Comparison of ENCODE assay signal across 21 mouse cellular contexts in genomic region chr16:4904878-4905277, GRCm38 (mm10). TPM values are rescaled to one million over a fixed set of nuclear protein-coding genes. Genes with fewer than 3 reads are reported as not detected.
A peak's percentile ranks its signal among the peaks of the same experiment; 100 is the strongest.
DNase-seq lines count a peak whose midpoint lies in the region; ATAC-seq and TF ChIP-seq lines count a peak whose summit lies in the region.
"Had no signal": no experiment of that assay in that cellular context is flagged by ENCODE, and none has a peak within 500 bp of the region (broad histone marks: within the 10 kb centered on the region; RNA-seq: fewer than 3 reads in every experiment).

No protein-coding gene starts in this region.

- H3K9ac ChIP-seq in lung, postnatal 0 days (replicated peaks; ENCODE audit: low read depth), result no peak overlapping the region
- H3K9ac ChIP-seq in limb, embryonic 15.5 days, result no peak overlapping the region
- H3K9ac ChIP-seq in hindbrain, embryonic 11.5 days (ENCODE audit: low read depth, low read length), result no peak overlapping the region
- H3K9ac ChIP-seq: embryonic facial prominence, embryonic 15.5 days; heart, embryonic 15.5 days; hindbrain, embryonic 14.5 days had no signal

- 78% methylated on average over 3 of the region's 3 CpGs for WGBS in lung, postnatal 0 days
- WGBS in limb, embryonic 15.5 days, result 83% methylated on average over 3 of the region's 3 CpGs
- 91% methylated on average over 3 of the region's 3 CpGs for WGBS in hindbrain, embryonic 11.5 days

- H3K4me3 ChIP-seq in gastrocnemius, adult 2 months, result no peak overlapping the region
- no peak overlapping the region for H3K4me3 ChIP-seq in lung, postnatal 0 days (ENCODE audit: low read depth, low read length)
- H3K4me3 ChIP-seq in limb, embryonic 15.5 days, result no peak overlapping the region
- no peak overlapping the region for H3K4me3 ChIP-seq in hindbrain, embryonic 11.5 days (ENCODE audit: low read depth, low read length)
- H3K4me3 ChIP-seq: embryonic facial prominence, embryonic 15.5 days; erythroblast, embryonic 14.5 days; forebrain, embryonic 10.5 days; heart, adult 2 months; heart, embryonic 15.5 days had no signal

- peak overlapping the region; percentile 81 for H3K27ac ChIP-seq in gastrocnemius, adult 2 months
- peak overlapping the region; percentile 22 for H3K27ac ChIP-seq in lung, postnatal 0 days (ENCODE audit: low read length)
- 0 out of 2 replicates have a peak overlapping the region, but pooled peaks have one; percentile 1 for H3K27ac ChIP-seq in limb, embryonic 15.5 days
- no peak overlapping the region for H3K27ac ChIP-seq in hindbrain, embryonic 11.5 days (ENCODE audit: low read depth, low read length)
- H3K27ac ChIP-seq: embryonic facial prominence, embryonic 15.5 days; forebrain, embryonic 10.5 days; heart, adult 2 months; heart, embryonic 15.5 days; hindbrain, embryonic 14.5 days had no signal

- no peak for DNase-seq in gastrocnemius, adult 2 months
- DNase-seq in gastrocnemius, postnatal 36 days, result no peak
- no peak for DNase-seq in lung, postnatal 0 days (ENCODE audit: low spot score)
- DNase-seq in lung, postnatal 10 days, result no peak
- DNase-seq in hindbrain, embryonic 11.5 days (ENCODE audit: low spot score), result no peak
- no peak for DNase-seq in cerebellum, postnatal 36 days
- DNase-seq: adrenal gland, postnatal 14 days; cerebellum, adult 11-12 months; cerebellum, adult 9-10 months; cerebellum, postnatal 25 days; heart, adult 2 months; heart, postnatal 14 days had no signal

- H3K27me3 ChIP-seq in lung, postnatal 0 days (replicated peaks; ENCODE audit: insufficient read depth, low read length), result no peaks in the 10 kb centered on the region
- H3K27me3 ChIP-seq in limb, embryonic 15.5 days, result no peaks in the 10 kb centered on the region
- no peaks in the 10 kb centered on the region for H3K27me3 ChIP-seq in hindbrain, embryonic 11.5 days (ENCODE audit: control insufficient read depth, insufficient read depth, low read length)
- H3K27me3 ChIP-seq: embryonic facial prominence, embryonic 15.5 days; heart, embryonic 15.5 days had no signal

- intact Hi-C loops in gastrocnemius, adult 2 months (cut with DNase I), result no loop called here
- intact Hi-C loops in gastrocnemius, postnatal 36 days (cut with DNase I), result no loop called here

- H3K36me3 ChIP-seq in lung, postnatal 0 days (ENCODE audit: insufficient read depth, low read length), result no peaks in the 10 kb centered on the region
- H3K36me3 ChIP-seq in limb, embryonic 15.5 days, result peaks cover 20% of the 10 kb centered on the region
- no peaks in the 10 kb centered on the region for H3K36me3 ChIP-seq in hindbrain, embryonic 11.5 days (ENCODE audit: control insufficient read depth, insufficient read depth, low read length)

- 0 out of 2 replicates have a peak, but pooled peaks cover 3% of the 10 kb centered on the region for H3K4me1 ChIP-seq in lung, postnatal 0 days (ENCODE audit: insufficient read depth, low read depth, low read length)
- H3K4me1 ChIP-seq in limb, embryonic 15.5 days, result peaks cover 5% of the 10 kb centered on the region
- H3K4me1 ChIP-seq in hindbrain, embryonic 11.5 days (replicated peaks; ENCODE audit: control insufficient read depth, insufficient read depth, low read length), result no peaks in the 10 kb centered on the region

- H3K9me3 ChIP-seq in lung, postnatal 0 days (ENCODE audit: low read length), result no peaks in the 10 kb centered on the region
- no peaks in the 10 kb centered on the region for H3K9me3 ChIP-seq in limb, embryonic 15.5 days
- H3K9me3 ChIP-seq in hindbrain, embryonic 11.5 days (ENCODE audit: control insufficient read depth, low read length), result no peaks in the 10 kb centered on the region
- H3K9me3 ChIP-seq: embryonic facial prominence, embryonic 15.5 days; forebrain, embryonic 10.5 days; heart, embryonic 15.5 days had no signal

- no peak overlapping the region for H3K4me2 ChIP-seq in lung, postnatal 0 days (replicated peaks; ENCODE audit: low read depth, low read length)
- no peak overlapping the region for H3K4me2 ChIP-seq in limb, embryonic 15.5 days
- H3K4me2 ChIP-seq in hindbrain, embryonic 11.5 days (replicated peaks; ENCODE audit: low read depth, low read length), result no peak overlapping the region
- H3K4me2 ChIP-seq: embryonic facial prominence, embryonic 15.5 days; heart, embryonic 11.5 days; heart, embryonic 15.5 days; hindbrain, embryonic 14.5 days had no signal

- peak; percentile 8; the same call in 1 of the 2 replicates for ATAC-seq in lung, postnatal 0 days
- ATAC-seq in limb, embryonic 15.5 days (ENCODE audit: insufficient number of reproducible peaks, low FRiP score, low TSS enrichment, low read depth), result no peak
- no peak for ATAC-seq in hindbrain, embryonic 11.5 days (ENCODE audit: low FRiP score)
- ATAC-seq: activated CD4-positive, CD25-positive, alpha-beta regulatory T cell, adult 4 months; forebrain, embryonic 14.5 days had no signal

- no peak for TF ChIP-seq CTCF in gastrocnemius, adult 2 months (IDR thresholded peaks at IDR 0.05)
- no peak for TF ChIP-seq CTCF in lung, postnatal 0 days (IDR thresholded peaks at IDR 0.05)

- TF ChIP-seq EP300 in lung, postnatal 0 days (IDR thresholded peaks at IDR 0.05), result no peak

RNA-seq across cellular contexts. Expression of gene Mgrn1, which starts 18.8 kb away (rescaled TPM):
- total RNA-seq in gastrocnemius, adult 2 months (2021), result 10 to 100 TPM; 53.5 to 66.1 TPM
- 10 to 100 TPM; 49.4 to 52.7 TPM for total RNA-seq in gastrocnemius, postnatal 36 days (2021)
- 75.6 and 76.7 TPM in 2 replicates for polyA plus RNA-seq in lung, postnatal 0 days (2015; fragmentation: Nextera tagmentation; extraction: Ambion mirVana)
- polyA plus RNA-seq in limb, embryonic 15.5 days (2015; fragmentation: Nextera tagmentation; extraction: Ambion mirVana), result 85.9 and 89.9 TPM in 2 replicates
- 61.3 and 68.8 TPM in 2 replicates for polyA plus RNA-seq in hindbrain, embryonic 11.5 days (2014; fragmentation: Nextera tagmentation; extraction: Ambion mirVana)

RNA-seq across cellular contexts. Expression of gene Ubald1, which starts 24.8 kb away (rescaled TPM):
- 10 to 100 TPM; 30.3 to 44.8 TPM for total RNA-seq in gastrocnemius, adult 2 months (2021)
- 10 to 100 TPM; 31.9 to 38.9 TPM for total RNA-seq in gastrocnemius, postnatal 36 days (2021)
- 33.7 and 39.5 TPM in 2 replicates for polyA plus RNA-seq in lung, postnatal 0 days (2015; fragmentation: Nextera tagmentation; extraction: Ambion mirVana)
- polyA plus RNA-seq in limb, embryonic 15.5 days (2015; fragmentation: Nextera tagmentation; extraction: Ambion mirVana), result 43.4 and 49.3 TPM in 2 replicates
- 26.1 and 28.9 TPM in 2 replicates for polyA plus RNA-seq in hindbrain, embryonic 11.5 days (2014; fragmentation: Nextera tagmentation; extraction: Ambion mirVana)

RNA-seq across cellular contexts. Expression of gene Nudt16l1, which starts 33.7 kb away (rescaled TPM):
- total RNA-seq in gastrocnemius, adult 2 months (2021), result 10 to 100 TPM; 10.5 to 13.7 TPM
- 10 to 100 TPM; 12.4 to 12.8 TPM for total RNA-seq in gastrocnemius, postnatal 36 days (2021)
- polyA plus RNA-seq in lung, postnatal 0 days (2015; fragmentation: Nextera tagmentation; extraction: Ambion mirVana), result 87.6 and 92.0 TPM in 2 replicates
- 147 and 151 TPM in 2 replicates for polyA plus RNA-seq in limb, embryonic 15.5 days (2015; fragmentation: Nextera tagmentation; extraction: Ambion mirVana)
- 131 and 138 TPM in 2 replicates for polyA plus RNA-seq in hindbrain, embryonic 11.5 days (2014; fragmentation: Nextera tagmentation; extraction: Ambion mirVana)

RNA-seq across cellular contexts. Expression of gene Anks3, which starts 59.1 kb away (rescaled TPM):
- 10 to 100 TPM; 12.8 to 16.7 TPM for total RNA-seq in gastrocnemius, adult 2 months (2021)
- 10 to 100 TPM; 12.5 to 13.2 TPM for total RNA-seq in gastrocnemius, postnatal 36 days (2021)
- polyA plus RNA-seq in lung, postnatal 0 days (2015; fragmentation: Nextera tagmentation; extraction: Ambion mirVana), result 41.0 and 43.4 TPM in 2 replicates
- polyA plus RNA-seq in limb, embryonic 15.5 days (2015; fragmentation: Nextera tagmentation; extraction: Ambion mirVana), result 63.2 and 67.3 TPM in 2 replicates
- polyA plus RNA-seq in hindbrain, embryonic 11.5 days (2014; fragmentation: Nextera tagmentation; extraction: Ambion mirVana), result 41.1 and 46.6 TPM in 2 replicates
